Mouse (Mus musculus): Measurements from ENCODE around the gene Ak3. TPM values are rescaled to one million over a fixed set of nuclear protein-coding genes. Genes with fewer than 3 reads are reported as not detected.
A peak's percentile ranks its signal among the peaks of the same experiment; 100 is the strongest.
"Not testable (repeated sequence)": the region's sequence is repeated elsewhere in the genome, so short reads cannot be mapped to it uniquely, and the experiment has no call there.

The Ak3 gene
- polyA plus RNA-seq, 1 experiment from 2014 or later, result 85.3 TPM

DNA sequence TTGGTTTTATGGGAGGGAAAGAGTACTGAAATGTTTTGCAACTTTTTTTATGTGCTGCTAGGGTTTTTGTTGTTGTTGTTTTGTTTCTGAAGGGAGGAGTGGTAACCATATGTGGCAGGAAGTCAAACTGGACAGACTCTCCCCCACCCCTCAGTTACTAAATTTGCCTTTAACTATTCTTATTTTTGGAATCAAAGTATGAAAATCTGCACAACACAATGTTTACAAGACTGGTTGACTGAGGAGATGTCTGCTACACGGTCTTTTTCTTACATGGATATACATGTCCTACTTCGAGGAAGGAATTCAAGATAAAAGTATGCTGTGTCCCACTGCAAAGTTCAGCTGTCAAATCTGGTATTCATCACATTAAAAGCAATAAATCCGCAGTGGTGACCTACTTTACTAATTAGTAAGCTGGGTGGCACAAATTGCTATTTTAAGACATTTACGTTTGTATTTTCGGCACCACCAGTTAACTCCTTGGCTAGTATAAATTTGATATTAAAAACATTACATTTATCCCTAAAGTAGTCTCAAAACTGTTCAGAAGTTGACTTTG, 31.5 kb downstream of the Ak3 start:
- H3K36me3 ChIP-seq, result peaks cover 58% of the 10 kb centered on the region
- no peak overlapping the region for H3K4me3 ChIP-seq (replicated peaks)
- no peaks in the 10 kb centered on the region for H3K27me3 ChIP-seq
- H3K9ac ChIP-seq, result no peak overlapping the region
- H3K9me3 ChIP-seq (replicated peaks), result no peaks in the 10 kb centered on the region
- H3K27ac ChIP-seq (replicated peaks), result no peak overlapping the region
- no peak overlapping the region for H3K4me2 ChIP-seq (replicated peaks)
- 66% methylated on average over 5 of the region's 5 CpGs for WGBS
- ATAC-seq (ENCODE audit: insufficient number of reproducible peaks, low FRiP score, low TSS enrichment, low read depth), result no peak
- H3K4me1 ChIP-seq, result no peaks in the 10 kb centered on the region

DNA sequence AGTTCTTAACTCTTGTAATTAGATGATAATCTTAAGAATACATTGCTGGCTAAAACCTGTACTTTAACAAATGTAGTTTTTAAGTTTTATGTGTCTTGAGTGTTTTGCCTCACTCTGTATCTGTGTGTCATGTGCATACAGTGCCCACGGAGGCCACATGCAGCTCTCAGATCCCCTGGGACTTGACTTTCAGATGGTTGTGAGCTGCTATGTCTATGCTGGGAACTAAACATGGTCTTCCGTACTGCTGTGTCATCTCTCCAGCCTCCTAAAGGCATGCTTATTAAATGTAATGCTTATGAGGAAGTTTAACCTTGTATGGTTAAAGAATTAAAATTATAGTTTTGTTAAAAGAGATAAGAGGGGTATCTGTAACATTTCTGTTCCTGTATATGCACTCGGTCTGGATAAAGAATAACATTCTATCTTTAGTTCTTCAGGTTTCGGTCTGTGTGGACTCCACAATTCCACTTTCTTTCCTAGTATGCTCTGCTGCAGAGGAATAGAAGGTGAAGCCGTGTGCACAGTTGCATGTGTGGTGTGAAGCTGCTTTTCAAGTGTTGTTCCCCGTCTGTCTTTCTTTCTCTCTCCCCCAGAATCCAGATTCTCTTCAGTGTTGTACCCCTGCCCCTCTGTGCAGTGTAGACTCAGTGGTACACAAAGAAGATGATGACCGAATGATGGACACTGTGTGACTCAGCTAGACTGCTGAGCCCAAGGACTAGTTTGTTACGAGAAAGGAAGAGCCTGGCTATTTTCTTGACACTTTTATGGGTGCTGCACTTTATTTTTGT, 32.2 kb downstream of the Ak3 start:
- Histone ChIP-seq H3K27me3 (no peaks in the 10 kb centered on the region), H3K9me3 (replicated peaks) (no peaks in the 10 kb centered on the region), H3K27ac (replicated peaks) (no peak overlapping the region), H3K36me3 (peaks cover 62% of the 10 kb centered on the region), H3K4me3 (replicated peaks) (no peak overlapping the region), H3K4me1 (no peaks in the 10 kb centered on the region), H3K4me2 (replicated peaks) (no peak overlapping the region), H3K9ac (no peak overlapping the region)
- ATAC-seq (ENCODE audit: insufficient number of reproducible peaks, low FRiP score, low TSS enrichment, low read depth), result no peak
- 76% methylated on average over 8 of the region's 8 CpGs for WGBS

DNA sequence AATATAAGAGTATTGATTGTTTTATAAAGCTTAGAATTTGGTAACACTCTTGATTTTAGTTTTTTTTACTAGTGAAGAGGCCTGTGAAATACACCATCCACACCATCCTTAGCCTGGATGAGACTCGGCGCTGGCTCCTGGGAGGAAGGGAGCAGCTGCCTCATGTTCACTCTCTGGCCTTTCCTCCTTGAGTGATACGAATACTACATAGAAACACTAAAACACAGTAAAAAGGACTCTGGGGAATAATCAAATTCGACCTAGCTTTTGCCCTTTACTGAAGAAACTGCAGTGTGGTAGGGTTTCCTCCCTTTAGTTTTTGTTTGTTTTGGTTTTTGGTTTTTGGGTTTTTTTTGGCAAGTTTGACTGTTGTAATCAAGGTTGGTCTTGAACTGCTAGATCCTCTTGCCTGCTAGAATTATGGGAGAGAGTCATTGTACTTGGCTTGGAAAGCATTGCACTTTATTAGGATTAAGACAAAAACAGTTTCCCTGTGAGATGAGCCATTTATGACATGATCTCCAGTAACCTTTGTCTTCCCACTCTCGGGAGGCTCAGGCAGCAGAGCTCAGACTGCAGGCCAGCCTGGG, 33.2 kb downstream of the Ak3 start:
- peaks cover 52% of the 10 kb centered on the region for H3K36me3 ChIP-seq
- no peaks in the 10 kb centered on the region for H3K9me3 ChIP-seq (replicated peaks)

DNA sequence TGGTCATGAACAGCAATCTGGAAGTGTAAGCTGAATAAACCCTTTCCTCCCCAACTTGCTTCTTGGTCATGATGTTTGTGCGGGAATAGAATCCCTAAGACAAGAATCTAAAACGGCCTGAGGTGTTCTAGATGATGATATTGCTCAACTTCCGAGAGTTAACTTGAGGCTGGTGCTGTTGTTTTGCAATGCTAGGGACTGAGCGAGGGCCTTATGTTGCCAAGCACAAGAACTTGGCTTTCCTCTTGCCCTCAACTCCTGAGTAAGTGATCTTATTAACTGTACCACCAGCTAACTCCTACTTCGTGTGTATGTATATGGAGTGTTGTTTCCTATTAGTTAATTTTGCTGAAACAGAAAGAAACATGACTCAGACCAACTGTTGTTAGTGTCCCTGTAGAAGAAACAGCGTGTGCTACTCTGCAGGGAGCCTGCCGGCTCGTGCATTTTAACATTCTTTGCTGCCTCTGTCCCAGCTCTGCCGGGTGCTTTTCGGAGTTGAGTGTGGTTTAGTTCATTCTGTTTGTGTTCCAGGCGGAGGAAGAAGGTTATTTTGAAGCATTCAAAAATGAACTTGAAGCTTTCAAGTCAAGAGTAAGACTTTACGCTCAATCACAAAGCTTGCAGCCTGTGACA, 36.3 kb downstream of the Ak3 start:
- H3K27ac ChIP-seq (replicated peaks), result no peak overlapping the region
- no peak overlapping the region for H3K4me3 ChIP-seq (replicated peaks)
- WGBS, result 80% methylated on average over 12 of the region's 12 CpGs
- H3K9ac ChIP-seq, result no peak overlapping the region
- H3K9me3 ChIP-seq (replicated peaks), result no peaks in the 10 kb centered on the region
- peaks cover 55% of the 10 kb centered on the region for H3K36me3 ChIP-seq
- no peak for ATAC-seq (ENCODE audit: insufficient number of reproducible peaks, low FRiP score, low TSS enrichment, low read depth)
- H3K27me3 ChIP-seq, result no peaks in the 10 kb centered on the region
- no peaks in the 10 kb centered on the region for H3K4me1 ChIP-seq
- no peak overlapping the region for H3K4me2 ChIP-seq (replicated peaks)

More for the DNA sequence above, 33.2 kb downstream of the Ak3 start:
- no peak for ATAC-seq (ENCODE audit: insufficient number of reproducible peaks, low FRiP score, low TSS enrichment, low read depth)
- no peaks in the 10 kb centered on the region for H3K27me3 ChIP-seq
- no peaks in the 10 kb centered on the region for H3K4me1 ChIP-seq
- H3K4me3 ChIP-seq (replicated peaks), result no peak overlapping the region
- H3K4me2 ChIP-seq (replicated peaks), result no peak overlapping the region
- 77% methylated on average over 5 of the region's 5 CpGs for WGBS
- no peak overlapping the region for H3K27ac ChIP-seq (replicated peaks)
- no peak overlapping the region for H3K9ac ChIP-seq

DNA sequence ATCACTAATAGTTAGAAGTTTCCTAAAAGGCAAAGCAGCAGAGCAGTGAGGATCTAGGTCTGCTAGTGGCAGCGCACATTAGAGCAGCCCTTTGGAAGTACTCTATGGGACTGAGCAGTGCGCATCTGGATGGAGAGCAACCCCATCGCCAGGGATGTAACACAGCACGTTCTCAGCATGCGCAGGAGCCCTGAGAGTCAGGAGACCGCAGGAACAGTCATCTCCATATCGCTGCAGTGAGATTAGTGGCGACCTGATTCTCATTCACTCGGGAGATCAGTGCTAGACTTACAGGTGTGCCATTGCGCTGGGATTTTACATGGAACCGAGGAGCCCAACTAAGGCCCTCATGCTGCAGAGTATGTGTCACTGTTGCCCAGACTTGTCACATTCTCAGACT, 38.7 kb downstream of the Ak3 start:
- Histone ChIP-seq H3K4me1 (no peaks in the 10 kb centered on the region), H3K27me3 (no peaks in the 10 kb centered on the region), H3K4me2 (replicated peaks) (no peak overlapping the region), H3K9ac (no peak overlapping the region), H3K4me3 (replicated peaks) (no peak overlapping the region), H3K9me3 (replicated peaks) (no peaks in the 10 kb centered on the region), H3K27ac (replicated peaks) (no peak overlapping the region), H3K36me3 (peaks cover 50% of the 10 kb centered on the region)
- no peak for ATAC-seq (ENCODE audit: insufficient number of reproducible peaks, low FRiP score, low TSS enrichment, low read depth)
- 94% methylated on average over 11 of the region's 11 CpGs for WGBS

DNA sequence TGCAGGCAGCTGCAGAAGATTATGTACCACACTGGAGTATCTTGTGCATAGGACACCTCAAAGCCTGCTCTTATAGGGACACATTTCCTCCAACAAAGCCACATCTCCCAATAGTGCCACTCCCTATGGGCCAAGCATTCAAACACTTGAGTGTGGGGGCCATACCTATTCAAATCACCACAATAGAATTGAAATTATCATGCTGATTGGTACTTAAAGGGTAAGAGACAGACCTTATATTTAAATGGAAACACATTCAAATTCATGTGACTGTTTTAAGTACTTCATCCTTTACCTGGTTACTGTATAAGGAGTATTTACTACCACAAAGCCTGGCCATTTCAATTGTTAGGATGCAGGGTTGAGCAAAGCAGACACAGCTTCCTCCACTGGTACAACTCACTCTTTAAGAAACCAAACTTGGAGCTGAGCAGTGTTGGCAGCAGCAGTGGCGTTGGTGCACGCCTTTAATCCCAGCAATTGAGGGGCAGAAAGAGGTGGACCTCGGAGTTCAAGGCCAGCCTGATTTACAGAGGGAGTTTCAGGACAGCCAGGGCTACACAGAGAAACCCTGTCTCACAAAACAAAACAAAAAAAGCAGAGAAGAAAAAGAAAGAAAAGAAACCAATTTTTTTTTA, 39.6 kb downstream of the Ak3 start:
- Histone ChIP-seq H3K4me3 (replicated peaks) (no peak overlapping the region), H3K27ac (replicated peaks) (no peak overlapping the region), H3K27me3 (no peaks in the 10 kb centered on the region), H3K4me1 (no peaks in the 10 kb centered on the region), H3K36me3 (peaks cover 44% of the 10 kb centered on the region), H3K9me3 (replicated peaks) (no peaks in the 10 kb centered on the region), H3K9ac (no peak overlapping the region), H3K4me2 (replicated peaks) (no peak overlapping the region)
- WGBS, result 86% methylated on average over 3 of the region's 3 CpGs
- no peak for ATAC-seq (ENCODE audit: insufficient number of reproducible peaks, low FRiP score, low TSS enrichment, low read depth)

DNA sequence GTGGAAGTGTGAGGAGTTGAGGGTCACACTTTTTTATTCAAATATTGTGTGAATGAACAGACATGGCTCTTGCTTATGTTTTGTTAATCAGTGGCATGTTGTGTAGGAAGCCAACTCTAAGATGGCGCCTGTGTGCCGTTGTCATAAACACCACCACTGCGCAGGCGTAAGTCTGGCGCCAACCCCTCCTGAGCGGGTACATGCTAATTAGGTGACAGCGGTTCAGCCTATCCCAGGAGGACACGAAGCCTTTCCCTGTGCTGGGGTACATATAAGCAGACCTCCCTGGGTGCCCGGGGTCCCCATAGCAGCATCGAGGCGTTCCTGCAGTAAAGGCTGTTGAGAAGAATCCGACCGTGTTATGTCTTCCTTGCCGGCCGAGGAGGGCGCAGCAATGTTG, 47.4 kb downstream of the Ak3 start:
- H3K9ac ChIP-seq; H3K4me1 ChIP-seq; ATAC-seq (ENCODE audit: insufficient number of reproducible peaks, low FRiP score, low TSS enrichment, low read depth); H3K4me2 ChIP-seq (replicated peaks); H3K27ac ChIP-seq (replicated peaks); H3K4me3 ChIP-seq (replicated peaks); H3K27me3 ChIP-seq; H3K9me3 ChIP-seq (replicated peaks): not testable (repeated sequence)
- peaks cover 43% of the 10 kb centered on the region for H3K36me3 ChIP-seq
- 94% methylated on average over 16 of the region's 16 CpGs for WGBS

DNA sequence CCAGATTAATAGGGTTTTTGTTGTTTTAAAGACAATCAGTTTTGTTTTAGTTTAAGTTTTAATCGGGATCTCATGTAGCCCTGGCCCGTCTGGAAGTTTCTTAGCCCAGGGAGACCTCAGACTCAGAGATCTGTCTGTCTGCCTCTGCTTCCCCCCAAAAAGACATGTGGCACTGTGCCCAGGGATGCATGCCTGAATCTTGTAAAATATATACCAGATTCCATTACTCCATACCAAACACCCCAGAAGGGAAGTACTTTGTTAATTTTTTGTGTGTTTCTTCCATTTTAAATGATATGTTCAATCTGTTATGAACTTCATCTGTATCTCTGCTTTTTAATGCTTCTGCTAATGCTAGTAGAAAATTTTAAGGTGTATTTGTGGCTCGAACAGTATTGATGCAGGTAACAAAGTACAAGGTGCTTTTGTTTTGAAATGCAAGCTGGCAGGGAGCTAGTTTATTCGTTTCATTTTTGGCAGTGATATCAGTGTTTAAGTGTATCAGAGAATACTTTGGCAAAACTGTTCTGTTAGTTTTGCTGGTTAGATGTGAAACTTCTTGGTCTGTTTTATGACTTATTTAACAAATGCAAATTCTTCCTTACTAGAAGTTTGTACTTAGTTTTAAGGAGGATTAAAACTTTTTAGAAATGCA, 49.7 kb downstream of the Ak3 start:
- no peaks in the 10 kb centered on the region for H3K4me1 ChIP-seq
- no peak overlapping the region for H3K4me2 ChIP-seq (replicated peaks)
- no peak overlapping the region for H3K9ac ChIP-seq
- WGBS, result 64% methylated on average over 4 of the region's 4 CpGs
- H3K9me3 ChIP-seq (replicated peaks), result no peaks in the 10 kb centered on the region
- H3K36me3 ChIP-seq, result peaks cover 54% of the 10 kb centered on the region
- no peak for ATAC-seq (ENCODE audit: insufficient number of reproducible peaks, low FRiP score, low TSS enrichment, low read depth)
- no peak overlapping the region for H3K4me3 ChIP-seq (replicated peaks)
- no peak overlapping the region for H3K27ac ChIP-seq (replicated peaks)
- H3K27me3 ChIP-seq, result no peaks in the 10 kb centered on the region

DNA sequence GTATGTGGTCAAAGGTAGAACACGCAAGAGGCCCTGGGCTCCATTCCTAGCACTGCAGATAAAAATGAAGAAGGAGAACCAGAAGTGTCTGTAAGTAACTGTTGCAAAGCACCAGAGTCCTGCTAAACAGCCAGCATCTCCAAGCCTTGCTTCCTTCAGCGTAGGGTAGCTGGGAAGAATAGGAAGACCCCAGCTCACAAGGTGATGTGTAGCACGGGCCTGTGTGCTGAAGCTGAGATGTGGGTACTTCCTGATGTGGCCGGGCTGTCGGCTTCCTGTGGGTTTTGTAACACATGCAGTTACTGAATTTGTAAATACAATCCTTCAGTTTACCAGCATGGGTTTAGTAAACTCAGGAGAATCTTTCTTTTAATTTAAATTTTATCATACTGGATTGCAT, 52.4 kb downstream of the Ak3 start:
- Histone ChIP-seq H3K4me3 (replicated peaks) (no peak overlapping the region), H3K4me1 (peaks cover 10% of the 10 kb centered on the region), H3K27ac (replicated peaks) (no peak overlapping the region), H3K4me2 (replicated peaks) (no peak overlapping the region), H3K36me3 (peaks cover 39% of the 10 kb centered on the region), H3K9me3 (replicated peaks) (no peaks in the 10 kb centered on the region), H3K27me3 (no peaks in the 10 kb centered on the region), H3K9ac (no peak overlapping the region)
- no peak for ATAC-seq (ENCODE audit: insufficient number of reproducible peaks, low FRiP score, low TSS enrichment, low read depth)
- 82% methylated on average over 5 of the region's 5 CpGs for WGBS

DNA sequence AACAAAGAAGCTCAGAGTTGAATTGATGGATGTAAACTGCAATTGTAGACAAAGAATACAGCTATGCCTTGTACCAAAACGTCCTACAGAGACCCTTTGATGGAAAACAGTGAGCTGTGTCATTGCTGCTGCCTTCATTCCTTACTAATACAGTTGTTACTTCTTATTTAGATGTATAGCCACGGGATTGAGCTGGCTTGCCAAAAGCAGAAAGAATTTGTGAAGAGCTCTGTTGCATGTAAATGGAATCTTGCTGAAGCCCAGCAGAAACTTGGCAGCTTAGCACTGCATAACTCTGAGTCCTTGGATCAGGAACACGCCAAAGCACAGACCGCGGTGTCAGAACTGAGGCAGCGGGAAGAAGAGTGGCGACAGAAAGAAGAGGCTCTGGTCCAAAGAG, 52.9 kb downstream of the Ak3 start:
- Histone ChIP-seq H3K9ac (no peak overlapping the region), H3K27me3 (no peaks in the 10 kb centered on the region), H3K27ac (replicated peaks) (peak overlapping the region; percentile 52; the same call in 1 of the 2 replicates), H3K4me2 (replicated peaks) (no peak overlapping the region), H3K4me3 (replicated peaks) (no peak overlapping the region), H3K4me1 (peaks cover 10% of the 10 kb centered on the region), H3K9me3 (replicated peaks) (no peaks in the 10 kb centered on the region), H3K36me3 (peaks cover 34% of the 10 kb centered on the region)
- 72% methylated on average over 7 of the region's 7 CpGs for WGBS
- no peak for ATAC-seq (ENCODE audit: insufficient number of reproducible peaks, low FRiP score, low TSS enrichment, low read depth)
